Mouse (Mus musculus) forebrain, embryonic 14.5 days (tissue): ENCODE data around the gene Drc1. TPM values are rescaled to one million over a fixed set of nuclear protein-coding genes. Genes with fewer than 3 reads are reported as not detected.

ENCODE experiments used
- ATAC-seq: fragments of 200-750 bp; cut with Nextera tagmentation; 2 replicates; pipeline ENCODE4 v1.8.0; 2017; ENCODE audit warnings: mild to moderate bottlenecking, moderate library complexity
- DNase-seq: peaks from one replicate; pipeline ENCODE4 v3.0.0-alpha.2; 2015; ENCODE audit warnings: low spot score
- H3K27ac ChIP-seq: fragments of 300-500 bp; sonication (generic); 2 replicates; pipeline ENCODE4 v1.5.1; 2014; ENCODE audit warnings: low read depth, mild to moderate bottlenecking, control low read depth, low read length, moderate library complexity
- H3K27me3 ChIP-seq: fragments of 300-500 bp; sonication (generic); replicated peaks from 2 replicates; pipeline ENCODE4 v1.6.1; 2014; ENCODE audit warnings: low read length, control low read depth, mixed read lengths; ENCODE audit not compliant: control insufficient read depth, insufficient read depth
- H3K36me3 ChIP-seq: fragments of 300-500 bp; sonication (generic); 2 replicates; pipeline ENCODE4 v1.6.1; 2014; ENCODE audit warnings: low read length, control low read depth; ENCODE audit not compliant: control insufficient read depth, insufficient read depth
- H3K4me1 ChIP-seq: fragments of 300-500 bp; sonication (generic); 2 replicates; pipeline ENCODE4 v1.6.1; 2014; ENCODE audit warnings: antibody characterized with exemption, low read length, control low read depth; ENCODE audit not compliant: control insufficient read depth, insufficient read depth
- H3K4me2 ChIP-seq: fragments of 300-500 bp; sonication (generic); 2 replicates; pipeline ENCODE4 v1.6.1; 2014; ENCODE audit warnings: mild to moderate bottlenecking, control low read depth, low read length
- H3K4me3 ChIP-seq: fragments of 300-500 bp; sonication (generic); 2 replicates; pipeline ENCODE4 v1.5.1; 2014; ENCODE audit warnings: low read depth, low read length, control low read depth
- H3K9ac ChIP-seq: fragments of 300-500 bp; sonication (generic); 2 replicates; pipeline ENCODE4 v1.6.1; 2014; ENCODE audit warnings: mild to moderate bottlenecking, low read length, control low read depth, moderate library complexity
- H3K9me3 ChIP-seq: fragments of 300-500 bp; sonication (generic); replicated peaks from 2 replicates; pipeline ENCODE4 v1.6.1; 2016; ENCODE audit warnings: low read length, control low read depth, mixed read lengths; ENCODE audit not compliant: control insufficient read depth
- WGBS: fragments of 180-500 bp; shearing (Covaris S2); extraction: QIAGEN DNeasy Blood & Tissue Kit; methylation state at CpG from one replicate; pipeline ENCODE4 v1.1.7; 2014; 5-methylcytosine and 5-hydroxymethylcytosine counted together
- polyA plus RNA-seq: library from polyadenylated mRNA; unstranded; fragments of >200 nt; fragmentation: Nextera tagmentation; extraction: Ambion mirVana; gene quantifications from 2 replicates; pipeline ENCODE4 v1.2.1, GENCODE M21; 2014

The Drc1 gene
- polyA plus RNA-seq, 1 experiment from 2014 or later = 3.9 TPM

- Histone ChIP-seq H3K27me3 (no peaks in the 10 kb centered on the region), H3K9me3 (no peaks in the 10 kb centered on the region), H3K36me3 (no peaks in the 10 kb centered on the region), H3K9ac (no peak overlapping the region), H3K27ac (no peak overlapping the region), H3K4me1 (no peaks in the 10 kb centered on the region), H3K4me2 (no peak overlapping the region), H3K4me3 (no peak overlapping the region)
- no peak for ATAC-seq
- no peak for DNase-seq
- 50% methylated on average over 4 of the region's 4 CpGs for WGBS
Measured at GRCm38 (mm10) chr5:30415876-30416275, 134.7 kb downstream of the Drc1 start.

Other genes with a start within 250 kb of the Drc1 start
- 117 and 142 TPM in 2 replicates for gene Tyms, start 207.8 kb upstream of the Drc1 start, polyA plus RNA-seq
- gene Garem2, start 176.2 kb upstream of the Drc1 start, polyA plus RNA-seq = 11.3 and 12.7 TPM in 2 replicates
- 4.6 and 7.1 TPM in 2 replicates for gene 3110082J24Rik, start 175.3 kb upstream of the Drc1 start, polyA plus RNA-seq
- gene Hadha, start 126.2 kb upstream of the Drc1 start, polyA plus RNA-seq = 64.9 and 65.8 TPM in 2 replicates
- 75.6 and 80.9 TPM in 2 replicates for gene Hadhb, start 126.1 kb upstream of the Drc1 start, polyA plus RNA-seq
- gene Adgrf3, start 75.7 kb upstream of the Drc1 start, polyA plus RNA-seq = not detected in 2 replicates
- 24.2 and 31.1 TPM in 2 replicates for gene Selenoi, start 48.8 kb upstream of the Drc1 start, polyA plus RNA-seq
- gene Otof, start 180.5 kb downstream of the Drc1 start, polyA plus RNA-seq = 0.55 and 0.91 TPM in 2 replicates
- 1.4 and 1.9 TPM in 2 replicates for gene 1700001C02Rik, start 184.7 kb downstream of the Drc1 start, polyA plus RNA-seq